Comparison of ENCODE assay signal across 24 mouse cellular contexts in the genomic region with DNA sequence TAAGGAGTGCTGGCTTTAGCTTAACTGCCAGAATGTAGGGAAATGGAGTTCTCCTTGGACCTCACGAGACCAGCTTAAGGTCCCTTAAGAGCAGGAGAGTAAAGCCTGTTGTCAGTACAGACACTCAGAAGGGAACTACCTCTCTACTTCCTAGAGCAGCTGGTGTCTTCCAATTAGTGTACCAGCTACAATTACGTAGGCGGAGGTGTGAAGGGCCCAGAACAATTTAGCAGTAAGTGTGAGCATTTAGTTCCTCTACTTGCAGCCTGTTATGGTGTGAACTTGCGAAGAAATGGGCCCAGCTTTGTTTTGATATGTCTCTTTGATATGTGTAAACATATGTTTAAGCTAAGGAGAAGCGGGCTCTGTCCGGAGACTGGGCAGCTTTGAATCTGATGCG. TPM values are rescaled to one million over a fixed set of nuclear protein-coding genes. Genes with fewer than 3 reads are reported as not detected.
DNase-seq lines count a peak whose midpoint lies in the region; ATAC-seq and TF ChIP-seq lines count a peak whose summit lies in the region.
"Had no signal": no experiment of that assay in that cellular context is flagged by ENCODE, and none has a peak within 500 bp of the region (broad histone marks: within the 10 kb centered on the region; RNA-seq: fewer than 3 reads in every experiment).

No protein-coding gene starts in this region.

- intact Hi-C loops in left cerebral cortex, postnatal 14 days (cut with DNase I) = no loop called here
- intact Hi-C loops in left cerebral cortex, adult 2 months (cut with DNase I) = no loop called here

- H3K9me3 ChIP-seq in forebrain, embryonic 14.5 days (replicated peaks; ENCODE audit: control insufficient read depth, low read length) = no peaks in the 10 kb centered on the region
- H3K9me3 ChIP-seq: embryonic facial prominence, embryonic 10.5 days; liver, embryonic 15.5 days; lung, embryonic 15.5 days; megakaryocyte, embryonic 14.5 days; neural tube, embryonic 13.5 days had no signal

- H3K36me3 ChIP-seq in forebrain, embryonic 14.5 days (ENCODE audit: control insufficient read depth, insufficient read depth, low read length) = no peaks in the 10 kb centered on the region
- H3K36me3 ChIP-seq: embryonic facial prominence, embryonic 10.5 days; liver, embryonic 15.5 days; lung, embryonic 15.5 days; neural tube, embryonic 13.5 days had no signal

- no peak overlapping the region for H3K4me2 ChIP-seq in forebrain, embryonic 14.5 days (ENCODE audit: low read length)
- H3K4me2 ChIP-seq: liver, embryonic 15.5 days; lung, embryonic 15.5 days; neural tube, embryonic 13.5 days had no signal

- no peak overlapping the region for H3K4me3 ChIP-seq in left cerebral cortex, adult 2 months
- no peak overlapping the region for H3K4me3 ChIP-seq in forebrain, embryonic 14.5 days (ENCODE audit: low read depth, low read length)
- H3K4me3 ChIP-seq: embryonic facial prominence, embryonic 10.5 days; liver, embryonic 15.5 days; lung, embryonic 15.5 days; megakaryocyte, embryonic 14.5 days; myocyte; neural tube, embryonic 13.5 days had no signal

- no peak overlapping the region for H3K9ac ChIP-seq in forebrain, embryonic 14.5 days (ENCODE audit: low read length)
- H3K9ac ChIP-seq: liver, embryonic 15.5 days; lung, embryonic 15.5 days; neural tube, embryonic 13.5 days had no signal

- no peaks in the 10 kb centered on the region for H3K4me1 ChIP-seq in forebrain, embryonic 14.5 days (ENCODE audit: control insufficient read depth, insufficient read depth, low read length)
- H3K4me1 ChIP-seq: liver, embryonic 15.5 days; megakaryocyte, embryonic 14.5 days; neural tube, embryonic 13.5 days had no signal

- 50% methylated on average over 7 of the region's 7 CpGs for WGBS in forebrain, embryonic 14.5 days

- TF ChIP-seq CTCF in left cerebral cortex, adult 2 months (IDR thresholded peaks at IDR 0.05) = no peak

- no peak overlapping the region for H3K27ac ChIP-seq in left cerebral cortex, adult 2 months
- no peak overlapping the region for H3K27ac ChIP-seq in forebrain, embryonic 14.5 days (ENCODE audit: low read depth, low read length)
- H3K27ac ChIP-seq: embryonic facial prominence, embryonic 10.5 days; liver, embryonic 15.5 days; lung, embryonic 15.5 days; neural tube, embryonic 13.5 days had no signal

- peak; percentile 41 to 62 for DNase-seq in left cerebral cortex, postnatal 14 days (ENCODE audit: low spot score in 2 of 2)
- no peak for DNase-seq in left cerebral cortex, adult 2 months (ENCODE audit: extremely low spot score in 1 of 2, low spot score in 2 of 2)
- peak; percentile 24 for DNase-seq in CD4-positive, CD25-positive, alpha-beta regulatory T cell, adult 2 months (ENCODE audit: low read depth, low spot score)
- DNase-seq in forebrain, embryonic 14.5 days (ENCODE audit: low spot score) = peak; percentile 74
- no peak for DNase-seq in adipocyte (ENCODE audit: low spot score)
- no peak for DNase-seq in cerebellum, adult 8-10 months
- DNase-seq: adrenal gland, postnatal 25 days; cerebellum, adult 11 months; cerebellum, postnatal 10 days; kidney, postnatal 36 days; lung, postnatal 36 days; midbrain, embryonic 14.5 days; retina, postnatal 1 day; spleen, adult 18-20 months had no signal

- peak; percentile 37 for ATAC-seq in CD4-positive, CD25-positive, alpha-beta regulatory T cell, adult 4 months
- peak; percentile 92 for ATAC-seq in forebrain, embryonic 14.5 days
- ATAC-seq: hindbrain, embryonic 16.5 days; intestine, postnatal 0 days had no signal

- no peaks in the 10 kb centered on the region for H3K27me3 ChIP-seq in forebrain, embryonic 14.5 days (replicated peaks; ENCODE audit: control insufficient read depth, insufficient read depth, low read length)
- H3K27me3 ChIP-seq: liver, embryonic 15.5 days; lung, embryonic 15.5 days; neural tube, embryonic 13.5 days had no signal

RNA-seq across cellular contexts. Expression of gene Ankrd55, which starts 10.0 kb away (rescaled TPM):
- total RNA-seq in left cerebral cortex, postnatal 14 days (2021) = 1 to 10 TPM; 3.3 to 4.0 TPM
- 1 to 10 TPM; 3.6 to 4.1 TPM for total RNA-seq in left cerebral cortex, adult 2 months (2021)
- polyA plus RNA-seq in CD4-positive, CD25-positive, alpha-beta regulatory T cell, adult 4 months (2017; shearing (Covaris generic)) = 10 to 100 TPM; 12.1 to 14.6 TPM
- 2.6 and 3.6 TPM in 2 replicates for polyA plus RNA-seq in forebrain, embryonic 14.5 days (2014; fragmentation: Nextera tagmentation; extraction: Ambion mirVana)
- total RNA-seq: hematopoietic stem cell, adult 5-6 weeks had no signal
- polyA plus RNA-seq: lung, embryonic 15.5 days had no signal

Comparison
In these comparisons a context has a peak if more than half of its experiments do, and no peak if none do; other contexts are left out.
1. DNase-seq: peak in left cerebral cortex, postnatal 14 days (2 of 2), CD4-positive, CD25-positive, alpha-beta regulatory T cell, adult 2 months (single experiment) and forebrain, embryonic 14.5 days (single experiment); none in left cerebral cortex, adult 2 months (0 of 2), adipocyte (single experiment) and cerebellum, adult 8-10 months (single experiment).